Mouse (Mus musculus): ENCODE measurements around the gene Pi4k2a.

- TF ChIP-seq CHD2 (IDR thresholded peaks at IDR 0.05; ENCODE audit: low read depth, low read length) (no peak), HCFC1 (IDR thresholded peaks at IDR 0.05; ENCODE audit: borderline replicate concordance, insufficient read depth, low read length) (no peak), MAFK (IDR thresholded peaks at IDR 0.05; ENCODE audit: insufficient read depth, low read depth, low read length) (no peak), ZC3H11A (IDR thresholded peaks at IDR 0.05; ENCODE audit: borderline replicate concordance, low read depth, low read length) (no peak), ZNF384 (IDR thresholded peaks at IDR 0.05; ENCODE audit: low read depth, low read length) (no peak)
These were observed 73.9 kb downstream of the Pi4k2a start for GRCm38 (mm10) chr19:42164188-42164587.

Measured in ES-E14 (cell line).